Mouse (Mus musculus) 416B (cell line): Measurements from ENCODE around the gene Mindy2.
A peak's percentile ranks its signal among the peaks of the same experiment; 100 is the strongest.

ENCODE experiments used
- DNase-seq: peaks from one replicate; pipeline ENCODE4 v3.0.0; 2011; ENCODE audit warnings: low read depth

The Mindy2 gene

DNA sequence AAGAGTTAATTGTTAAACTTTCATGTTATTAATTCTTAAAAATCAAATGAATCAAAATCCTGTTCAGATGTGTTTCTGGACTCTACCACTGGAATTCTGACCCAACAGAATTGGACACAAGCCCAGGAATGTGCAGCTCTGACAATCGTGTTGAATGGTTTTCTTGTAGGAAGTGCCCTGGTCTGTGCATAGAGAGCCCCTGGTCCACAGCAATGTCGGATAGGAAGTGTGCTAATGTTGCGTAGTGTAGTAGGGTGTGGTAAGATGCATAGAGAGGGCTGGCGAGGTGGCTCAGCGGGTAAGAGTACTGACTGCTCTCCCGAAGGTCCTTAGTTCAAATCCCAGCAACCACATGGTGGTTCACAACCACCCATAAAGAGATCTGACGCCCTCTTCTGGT, 9.8 kb upstream of the Mindy2 start:
- DNase-seq: peak; percentile 72

DNA sequence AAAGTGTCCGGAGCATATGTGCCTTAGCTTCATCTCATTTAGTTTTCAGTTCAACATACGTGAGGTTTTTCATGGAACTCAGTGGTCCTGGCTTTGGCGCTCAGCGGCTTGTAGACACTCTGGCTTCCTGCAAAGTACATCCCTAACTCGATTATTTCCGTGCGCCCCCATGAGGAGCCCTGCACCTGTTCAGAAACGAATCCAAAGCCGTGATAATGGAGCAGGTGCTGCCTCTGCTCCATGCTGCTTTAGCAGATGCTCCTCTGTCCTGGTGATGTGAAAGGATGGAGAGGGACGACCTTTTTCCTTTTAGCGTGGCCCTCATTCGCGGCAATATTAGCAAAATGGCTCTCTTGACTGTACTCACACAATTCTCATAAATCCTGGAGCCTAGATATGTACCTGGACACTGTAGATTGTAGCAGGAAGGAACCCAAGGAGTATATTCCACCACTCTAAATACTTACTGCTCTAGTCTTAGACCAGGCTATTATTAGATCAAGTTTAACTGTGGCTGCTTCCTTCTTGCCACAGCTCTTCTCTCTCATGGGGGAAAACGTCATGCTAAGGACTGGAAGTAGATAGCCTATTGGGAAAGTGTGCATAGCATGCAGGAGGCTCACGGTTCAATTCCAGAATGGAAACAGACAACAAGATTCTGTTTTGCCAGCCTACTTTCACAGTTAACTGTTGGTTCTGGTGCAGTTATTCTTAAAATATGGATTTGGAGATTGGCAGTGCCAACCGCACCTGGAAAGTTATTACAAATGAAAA, 8.6 kb upstream of the Mindy2 start:
- no peak for DNase-seq

DNA sequence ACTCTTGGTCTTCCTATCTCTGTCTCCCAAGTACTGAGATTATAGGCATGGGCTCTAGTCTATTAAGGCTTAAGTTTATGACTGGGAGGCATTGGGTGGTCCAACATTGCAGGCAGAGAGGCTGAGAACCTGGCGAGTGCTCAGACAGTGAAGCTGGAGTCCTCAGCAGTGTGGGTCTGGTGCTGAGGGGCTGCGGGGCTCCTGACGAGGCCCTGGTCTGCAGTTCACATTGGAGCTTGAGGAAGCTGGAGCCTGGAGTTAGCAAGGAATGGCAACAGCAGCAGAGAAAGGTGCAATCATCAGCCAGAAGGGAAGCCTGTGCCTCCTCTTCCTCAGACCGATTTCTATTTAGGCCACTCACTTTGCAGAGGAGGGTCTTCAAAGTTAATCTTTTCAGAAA, 7.9 kb upstream of the Mindy2 start:
- no peak for DNase-seq

DNA sequence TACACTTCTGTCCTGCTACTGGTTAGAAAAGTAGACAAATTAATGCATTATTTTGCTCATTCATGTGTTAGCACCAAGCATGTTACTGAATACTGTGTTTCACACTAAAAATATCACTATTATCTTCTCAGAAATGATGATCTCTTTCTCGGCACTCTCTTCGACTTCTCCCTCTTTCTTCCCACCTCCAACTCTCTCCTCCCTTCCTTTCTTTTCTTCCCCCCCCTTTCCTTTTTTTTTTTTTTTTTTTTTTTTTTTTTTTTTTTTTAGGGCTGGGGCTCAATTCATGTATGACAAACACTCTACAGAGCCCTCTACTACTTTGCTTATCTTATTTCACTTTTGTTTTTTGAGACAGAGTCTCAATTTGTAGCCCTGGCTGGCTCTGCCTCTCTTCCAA, 1.3 kb upstream of the Mindy2 start:
- DNase-seq: no peak

DNA sequence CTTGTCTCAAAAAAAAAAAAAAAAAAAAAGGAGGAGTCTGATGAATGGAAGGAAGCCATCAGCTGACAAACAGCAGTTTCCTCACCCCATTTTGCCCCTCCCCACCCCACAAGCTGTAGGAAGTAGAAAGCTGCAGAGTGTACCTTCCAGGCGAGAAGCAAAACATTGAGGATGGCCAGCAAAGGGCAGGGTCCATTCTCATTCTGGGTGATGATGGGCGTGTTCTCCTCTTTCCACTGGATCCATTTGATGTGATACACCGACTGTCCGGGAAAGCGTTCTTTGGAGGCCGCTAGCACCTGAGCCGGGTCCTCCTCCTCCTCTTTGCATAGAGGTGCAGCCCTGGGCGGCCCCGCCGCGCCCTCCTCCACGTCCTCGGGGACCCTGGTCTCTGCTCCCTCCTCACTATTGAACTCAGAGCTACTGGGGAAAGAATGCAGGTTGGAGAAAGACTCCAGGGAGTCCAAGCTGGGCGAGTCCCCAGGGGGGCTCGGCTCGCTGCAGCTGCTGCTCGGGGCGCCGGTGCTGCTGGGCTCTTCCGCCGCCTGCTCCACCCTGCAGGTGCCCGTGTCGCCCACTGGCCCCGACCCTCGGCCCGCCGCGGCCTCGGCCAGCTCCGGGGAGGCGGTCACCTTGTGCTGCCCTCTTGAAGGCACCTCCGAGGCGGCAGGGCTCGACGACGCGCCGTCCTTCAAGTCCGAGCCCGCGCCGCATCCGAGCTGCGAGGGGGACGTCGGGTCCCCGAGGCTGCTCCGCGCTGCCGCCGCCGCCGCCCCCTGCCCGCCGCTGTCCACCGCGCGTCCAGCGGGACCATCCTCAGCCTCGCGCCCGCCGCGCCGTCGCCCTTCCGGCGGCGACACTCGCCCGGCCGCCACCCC, 605 bp downstream of the Mindy2 start, which contains the start of gene Gm10642:
Gene Gm10642 (plus strand): TSS at position 122 of the 878 bp plus-strand sequence.
- DNase-seq: peak; percentile 82

DNA sequence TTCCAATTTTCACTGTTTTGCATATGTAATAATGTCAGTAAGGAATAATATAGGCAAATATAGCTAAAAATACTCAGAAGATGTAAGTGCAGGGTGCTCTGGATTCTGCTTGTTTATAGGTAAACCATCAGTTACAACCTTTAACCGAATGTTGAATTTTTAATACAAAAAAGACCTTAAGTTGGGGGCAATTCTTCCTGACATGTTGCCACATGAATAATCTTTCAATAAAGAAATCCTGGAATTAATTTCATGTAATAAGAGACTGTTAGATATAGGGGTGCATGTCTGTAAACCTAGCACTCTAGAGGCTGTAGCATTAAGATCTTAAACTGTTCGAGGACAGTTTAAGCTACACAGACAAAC, 1.2 kb downstream of the Mindy2 start:
- DNase-seq: no peak

DNA sequence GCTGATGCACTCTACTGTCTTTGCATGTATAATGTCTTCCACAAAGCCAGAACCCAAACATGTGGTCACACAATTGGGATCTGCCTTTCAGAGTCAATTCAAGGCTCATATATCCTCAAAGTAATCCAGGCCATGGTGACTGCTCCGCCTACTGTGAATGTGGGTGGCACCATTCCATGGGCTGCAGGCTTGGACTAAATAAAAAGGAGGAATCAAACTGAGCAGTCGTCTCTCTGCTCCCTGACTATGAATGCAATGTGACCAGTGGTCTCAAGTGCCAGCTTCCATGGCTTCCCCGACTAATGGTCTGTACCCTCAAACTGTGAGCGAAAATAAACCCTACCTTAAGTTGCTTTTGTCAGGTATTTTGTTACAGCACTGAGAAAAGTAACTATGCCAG, 2.5 kb downstream of the Mindy2 start:
- DNase-seq: no peak

DNA sequence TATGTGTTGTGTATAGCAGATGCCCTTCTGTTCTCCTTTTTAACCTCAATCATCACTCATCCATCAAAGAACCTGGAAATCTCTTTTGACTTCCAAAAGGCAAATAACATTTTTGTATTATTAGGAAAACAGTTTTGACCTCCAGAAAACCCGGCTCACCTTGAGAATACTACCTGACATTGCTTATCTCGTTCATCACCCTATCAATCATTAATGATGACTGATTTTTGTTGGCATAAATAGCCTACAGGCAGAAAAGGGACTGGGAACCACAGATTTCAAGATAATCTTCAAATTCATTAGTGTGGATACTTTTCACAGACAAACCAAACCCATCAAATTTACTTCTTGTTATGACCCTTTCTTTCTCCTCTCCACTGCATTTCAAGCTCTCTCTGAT, 3.1 kb downstream of the Mindy2 start:
- no peak for DNase-seq

DNA sequence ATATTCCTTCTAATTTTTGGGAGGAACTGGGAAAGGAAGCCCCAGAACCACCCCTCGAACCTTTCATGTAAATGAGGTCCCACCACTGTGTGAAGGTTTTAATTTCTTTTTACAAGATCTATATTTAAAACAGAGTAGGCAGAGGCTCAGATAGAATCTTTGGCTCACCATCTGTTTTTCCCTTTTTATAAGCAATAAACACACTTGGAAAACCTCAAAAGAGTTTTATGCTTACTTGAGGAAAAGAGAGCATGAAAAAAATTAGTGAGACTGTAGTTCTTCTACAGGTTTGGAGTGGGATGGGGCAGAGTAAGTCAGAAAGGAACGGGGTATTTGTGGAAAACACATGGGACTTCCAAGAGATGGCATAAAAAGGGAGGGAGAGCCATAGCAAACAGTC, 4.8 kb downstream of the Mindy2 start:
- no peak for DNase-seq

DNA sequence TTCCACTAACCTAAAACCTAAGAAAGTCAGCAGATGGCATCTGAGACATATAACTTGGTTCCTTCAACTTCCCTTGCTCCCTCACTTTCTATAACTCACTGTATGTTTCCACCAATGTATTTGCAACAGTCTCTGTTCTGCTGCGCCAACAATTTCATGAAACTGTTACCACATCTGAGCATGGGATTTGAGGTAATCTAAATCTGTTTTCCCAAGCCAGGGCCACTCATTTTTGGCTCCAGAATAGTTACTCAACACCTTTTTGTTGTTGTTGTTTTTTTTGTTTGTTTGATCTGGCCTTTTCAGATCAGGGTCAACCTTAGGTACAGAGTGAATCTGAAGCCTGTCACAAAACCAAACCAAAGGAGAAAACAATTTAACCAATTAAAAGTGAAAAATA, 6.0 kb downstream of the Mindy2 start:
- no peak for DNase-seq

DNA sequence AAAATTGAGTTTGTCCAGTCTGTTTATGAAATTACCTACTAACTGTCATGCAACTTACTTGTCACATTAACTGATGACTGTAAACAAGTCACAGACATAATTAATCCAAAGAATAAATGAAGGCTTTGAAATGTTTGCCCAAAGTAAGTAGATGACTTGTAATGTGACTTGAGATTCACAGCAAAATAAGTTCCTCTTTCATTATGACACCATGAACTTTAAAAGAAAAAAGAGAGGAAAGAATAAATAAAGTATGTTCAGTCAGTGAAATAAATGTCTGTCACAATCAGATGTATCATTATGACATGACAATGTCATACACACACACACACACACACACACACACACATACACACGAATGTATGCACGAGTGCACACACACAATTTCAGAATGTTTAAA, 6.7 kb downstream of the Mindy2 start:
- no peak for DNase-seq

DNA sequence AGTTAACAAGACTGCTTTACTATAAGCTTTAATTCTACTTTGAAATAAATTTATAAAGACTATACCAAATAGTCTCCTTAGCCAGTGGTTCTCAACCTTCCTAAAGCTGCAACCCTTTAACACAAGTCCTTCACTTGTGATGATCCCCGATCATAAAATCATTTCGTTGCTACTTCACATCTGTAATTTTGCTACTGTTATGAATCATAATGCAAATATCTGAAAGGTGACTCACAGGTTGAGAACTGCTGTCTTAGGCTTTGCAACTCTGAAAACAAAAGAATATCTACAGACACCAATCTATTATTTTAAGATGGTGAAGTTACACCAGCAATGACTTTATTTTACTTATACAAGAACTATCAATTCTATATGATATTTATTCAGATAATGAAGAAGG, 20.2 kb downstream of the Mindy2 start:
- DNase-seq: no peak

DNA sequence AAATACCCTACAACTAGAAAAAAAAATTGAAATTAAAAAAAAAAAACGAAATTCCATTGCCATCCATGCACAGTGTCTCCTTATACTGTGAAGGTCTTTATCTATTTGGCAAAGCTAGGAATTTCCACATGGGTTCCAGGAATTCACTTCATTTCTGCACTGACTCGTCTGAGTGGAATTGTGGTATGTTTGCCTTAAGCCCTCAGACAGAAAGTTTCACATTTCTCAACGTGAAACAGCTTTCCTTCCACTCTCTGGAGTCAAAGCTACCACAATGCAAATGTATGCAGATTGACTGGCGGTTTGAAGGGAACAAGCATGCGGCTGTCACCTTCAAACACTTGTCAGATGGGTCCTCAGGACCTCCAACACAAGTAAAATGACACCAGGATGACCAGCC, 25.3 kb downstream of the Mindy2 start:
- DNase-seq: no peak

DNA sequence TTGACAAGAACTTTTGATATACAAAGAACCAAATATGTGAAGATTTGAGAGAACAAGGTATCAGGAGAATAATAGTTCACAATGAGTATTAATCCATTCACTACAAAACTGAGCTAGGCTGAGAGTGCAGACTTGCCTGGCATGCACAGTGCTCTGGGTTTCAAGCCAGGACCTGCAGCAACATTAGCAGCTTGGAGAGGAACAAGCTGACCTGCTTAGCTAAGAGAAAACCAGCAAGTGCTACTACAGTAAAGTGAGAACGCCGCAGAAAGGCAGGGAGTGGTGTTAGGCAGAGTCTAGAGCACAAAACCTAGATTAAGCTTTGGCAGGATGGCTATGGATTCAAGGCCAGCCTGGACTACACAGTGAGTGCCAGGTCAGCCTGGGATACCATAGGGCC, 27.3 kb downstream of the Mindy2 start:
- DNase-seq: no peak

DNA sequence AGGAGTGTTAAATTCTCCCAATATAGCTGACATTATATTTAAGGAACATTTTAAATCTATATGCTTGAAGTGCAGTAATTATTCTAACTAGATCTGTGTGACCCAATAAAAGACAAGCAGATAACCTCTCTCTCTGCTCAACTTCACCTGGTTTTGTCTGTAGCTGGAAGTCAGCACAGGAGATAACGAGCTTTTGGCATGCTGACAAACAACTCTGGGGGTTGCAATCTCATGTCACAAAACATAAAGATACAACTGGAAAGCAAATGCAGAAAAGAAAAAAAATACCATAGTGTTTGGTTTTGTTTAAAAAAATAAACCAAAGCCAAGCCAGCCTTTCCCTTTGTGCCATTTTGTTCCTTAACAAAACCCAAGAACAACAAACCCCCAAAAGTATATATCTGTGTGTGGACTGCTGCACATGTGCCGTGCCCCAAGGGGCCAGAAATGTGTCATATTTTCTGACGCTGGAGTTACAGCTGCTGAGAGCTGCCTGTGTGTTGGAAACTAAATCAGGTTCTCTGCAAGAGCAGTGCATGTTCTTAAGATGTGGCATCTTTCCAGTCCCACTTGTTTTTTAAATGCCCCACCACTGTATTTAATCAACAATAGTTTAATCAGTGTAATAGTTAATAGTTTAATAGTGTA, 45.8 kb downstream of the Mindy2 start:
- no peak for DNase-seq

DNA sequence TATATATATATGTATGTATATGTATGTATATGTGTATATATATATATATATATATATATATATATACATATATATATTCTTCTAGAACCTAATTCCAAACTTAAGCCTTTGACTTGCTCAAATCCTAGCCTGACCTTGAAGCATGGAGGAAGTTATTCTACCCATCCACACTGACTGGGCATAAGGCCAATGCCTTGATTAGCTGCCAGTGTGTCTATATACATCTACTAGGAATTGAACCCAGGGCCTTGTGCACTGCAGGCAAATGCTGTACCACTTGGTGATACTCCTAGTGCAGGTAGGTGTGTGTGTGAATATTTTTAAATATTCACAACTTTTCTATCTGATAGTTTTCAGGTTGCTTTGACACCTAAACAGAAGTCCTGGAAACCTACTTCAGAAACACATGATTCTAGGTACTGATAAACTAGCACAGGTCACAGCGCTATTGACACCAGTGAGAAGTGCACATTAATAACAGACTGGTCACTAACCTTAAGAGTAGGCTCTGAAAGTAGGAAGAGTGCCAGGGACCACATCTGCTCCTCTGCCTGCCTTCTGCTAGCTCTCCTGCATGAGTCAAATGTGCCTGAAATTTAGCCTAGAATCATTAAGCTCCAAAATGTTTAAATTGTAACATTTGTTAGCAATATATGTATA, 54.7 kb downstream of the Mindy2 start:
- peak; percentile 36 for DNase-seq

DNA sequence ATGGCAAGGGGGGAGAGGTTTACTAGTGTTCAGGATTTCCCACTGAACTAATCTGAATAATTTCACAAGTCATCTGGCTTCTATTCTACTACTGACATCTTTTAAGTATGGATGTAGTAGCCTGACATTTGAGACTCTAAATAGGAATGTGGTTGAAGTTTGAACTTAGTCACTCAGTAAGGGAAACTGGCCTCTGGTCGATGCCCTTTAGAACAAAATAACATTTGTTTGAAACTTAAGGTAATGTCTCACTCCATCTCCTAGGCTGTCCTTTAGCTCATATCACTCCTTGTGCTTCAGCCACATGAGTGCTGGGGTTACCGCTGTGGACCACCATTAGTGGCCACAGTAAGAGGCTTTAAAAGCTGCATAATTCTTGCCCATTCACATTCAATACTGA, 58.7 kb downstream of the Mindy2 start:
- DNase-seq: no peak

DNA sequence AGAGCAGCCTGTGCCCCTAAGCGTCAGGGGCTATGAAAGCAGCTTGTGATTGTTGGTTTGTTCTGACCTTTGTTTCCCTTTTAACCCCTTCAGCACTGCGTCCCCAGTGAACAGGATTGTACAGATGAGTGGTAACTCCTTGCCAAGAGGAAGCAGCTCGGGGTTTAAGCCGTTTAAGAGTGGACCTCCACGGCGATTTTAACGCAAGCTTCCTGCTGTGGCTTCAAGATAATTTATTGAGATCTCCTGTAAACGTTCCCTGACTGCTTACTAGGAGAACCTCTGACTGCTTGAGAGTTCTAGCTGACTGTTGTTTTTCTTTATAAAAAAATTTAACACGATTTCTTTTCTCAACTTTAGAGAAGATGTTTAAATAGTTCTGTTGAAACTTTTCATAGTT, 65.5 kb downstream of the Mindy2 start:
- peak; percentile 65 for DNase-seq

DNA sequence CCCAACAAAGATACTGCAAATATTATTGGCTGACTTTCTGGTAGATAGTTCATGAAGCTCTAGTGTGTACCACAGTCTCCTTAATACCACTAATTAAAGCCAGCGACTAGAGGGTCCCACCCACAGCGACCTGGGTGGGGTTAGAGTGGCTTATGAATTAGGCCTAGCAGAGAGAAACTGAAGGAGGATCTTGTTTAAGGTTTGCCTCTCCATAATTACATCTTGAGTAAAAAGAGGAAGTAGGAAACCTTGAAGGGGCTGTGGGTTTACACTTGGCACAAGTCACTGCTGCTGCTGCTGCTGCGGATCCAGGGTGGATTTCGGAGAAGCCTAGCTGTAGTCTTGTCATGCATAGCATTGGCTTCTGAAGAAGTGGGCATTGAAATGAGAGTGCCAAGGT, 66.2 kb downstream of the Mindy2 start:
- DNase-seq: peak; percentile 85

DNA sequence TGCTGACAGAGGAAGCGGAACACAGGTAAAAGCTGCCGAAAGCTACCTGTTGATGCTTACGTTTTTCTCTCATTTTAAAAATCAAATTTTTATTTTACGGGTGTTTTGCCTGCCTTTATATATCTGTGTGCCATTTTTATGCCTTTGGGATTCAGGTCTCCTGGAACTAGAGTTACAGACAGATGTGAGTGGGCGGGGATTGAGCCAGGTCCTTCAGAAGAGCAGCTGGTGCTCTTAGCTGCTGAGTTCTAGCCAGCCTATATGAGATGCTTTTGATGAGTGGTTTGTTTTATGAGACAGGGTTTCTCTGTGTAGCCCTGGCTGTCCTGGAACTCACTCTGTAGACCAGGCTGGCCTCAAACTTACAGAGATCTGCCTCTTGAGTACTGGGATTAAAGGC, 69.8 kb downstream of the Mindy2 start:
- no peak for DNase-seq

DNA sequence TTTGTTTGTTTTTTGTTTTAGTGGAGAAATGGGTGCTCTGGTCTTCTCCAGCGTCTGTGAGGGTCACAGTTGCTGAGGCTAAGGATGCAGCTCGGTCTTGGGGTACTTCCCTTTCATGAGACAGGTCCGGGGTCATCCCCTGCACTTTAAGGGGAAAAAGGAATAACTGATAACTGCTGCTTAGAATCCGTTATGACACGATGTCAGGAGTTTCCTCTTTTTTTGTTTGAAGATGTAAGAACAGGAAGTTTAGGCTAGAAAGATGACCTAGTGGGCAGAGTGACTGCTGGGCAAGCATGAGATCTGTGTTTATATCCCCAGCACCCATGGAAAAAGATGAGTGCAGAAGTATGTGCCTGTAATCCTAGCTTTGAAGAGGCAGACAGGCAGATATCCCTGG, 71.8 kb downstream of the Mindy2 start:
- DNase-seq: peak; percentile 73

DNA sequence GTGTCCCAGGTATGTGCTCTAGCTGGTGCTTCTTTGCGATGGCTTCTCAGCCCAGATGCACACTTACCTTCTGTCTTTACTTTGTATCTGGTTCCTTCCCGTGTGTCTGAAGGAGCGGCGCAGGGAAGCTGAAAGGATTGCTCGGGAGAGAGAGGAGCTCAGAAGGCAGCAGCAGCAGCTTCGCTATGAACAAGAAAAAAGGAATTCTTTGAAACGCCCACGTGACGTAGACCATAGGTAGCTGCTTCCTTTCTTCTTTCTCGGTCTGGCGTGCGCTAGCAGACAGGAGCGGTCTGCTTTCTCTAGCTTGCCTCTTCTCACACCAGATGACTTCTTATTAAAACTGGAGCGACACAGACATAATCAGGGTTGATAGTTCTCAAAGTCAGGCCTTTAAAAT, 72.3 kb downstream of the Mindy2 start:
- no peak for DNase-seq
